Mouse (Mus musculus) neural tube, embryonic 14.5 days (tissue): ENCODE data around the gene Tmem109. TPM values are rescaled to one million over a fixed set of nuclear protein-coding genes. Genes with fewer than 3 reads are reported as not detected.

ENCODE experiments used
- ATAC-seq: fragments of 200-750 bp; cut with Nextera tagmentation; 2 replicates; pipeline ENCODE4 v1.8.0; 2017; ENCODE audit warnings: low read depth, mild to moderate bottlenecking, moderate TSS enrichment, moderate library complexity
- H3K27ac ChIP-seq: fragments of 300-500 bp; sonication (generic); 2 replicates; pipeline ENCODE4 v1.5.1; 2014; ENCODE audit warnings: low read depth, mild to moderate bottlenecking, control low read depth, low read length, moderate library complexity, mixed read lengths
- H3K27me3 ChIP-seq: fragments of 300-500 bp; sonication (generic); 2 replicates; pipeline ENCODE4 v1.6.1; 2014; ENCODE audit warnings: low read length; ENCODE audit not compliant: control insufficient read depth, insufficient read depth
- H3K36me3 ChIP-seq: fragments of 300-500 bp; sonication (generic); 2 replicates; pipeline ENCODE4 v1.6.1; 2014; ENCODE audit warnings: low read length, mixed read lengths; ENCODE audit not compliant: control insufficient read depth, insufficient read depth
- H3K4me1 ChIP-seq: fragments of 300-500 bp; sonication (generic); 2 replicates; pipeline ENCODE4 v1.6.1; 2014; ENCODE audit warnings: low read length; ENCODE audit not compliant: control insufficient read depth, insufficient read depth
- H3K4me2 ChIP-seq: fragments of 300-500 bp; sonication (generic); 2 replicates; pipeline ENCODE4 v1.6.1; 2014; ENCODE audit warnings: mild to moderate bottlenecking, low read depth, low read length, control low read depth
- H3K4me3 ChIP-seq: fragments of 300-500 bp; sonication (generic); 2 replicates; pipeline ENCODE4 v1.5.1; 2014; ENCODE audit warnings: low read depth, low read length, control low read depth, mixed read lengths
- H3K9ac ChIP-seq: fragments of 300-500 bp; sonication (generic); replicated peaks from 2 replicates; pipeline ENCODE4 v1.6.1; 2014; ENCODE audit warnings: low read depth, mild to moderate bottlenecking, control low read depth, low read length, mixed read lengths
- H3K9me3 ChIP-seq: fragments of 300-500 bp; sonication (generic); 2 replicates; pipeline ENCODE4 v1.6.1; 2016; ENCODE audit warnings: low read length; ENCODE audit not compliant: control insufficient read depth
- WGBS: fragments of 180-500 bp; shearing (Covaris S2); extraction: QIAGEN DNeasy Blood & Tissue Kit; methylation state at CpG from one replicate; pipeline ENCODE4 v1.1.7; 2014; 5-methylcytosine and 5-hydroxymethylcytosine counted together
- polyA plus RNA-seq: library from polyadenylated mRNA; unstranded; fragments of >200 nt; fragmentation: Nextera tagmentation; extraction: Ambion mirVana; gene quantifications from 2 replicates; pipeline ENCODE4 v1.2.1, GENCODE M21; 2014

The Tmem109 gene
- polyA plus RNA-seq, 1 experiment from 2014 or later, result 36.3 TPM

- H3K4me2 ChIP-seq, result no peak overlapping the region
- no peak for ATAC-seq
- H3K9me3 ChIP-seq, result no peaks in the 10 kb centered on the region
- no peaks in the 10 kb centered on the region for H3K27me3 ChIP-seq
- peaks cover 11% of the 10 kb centered on the region for H3K4me1 ChIP-seq
- peaks cover 36% of the 10 kb centered on the region for H3K36me3 ChIP-seq
- H3K4me3 ChIP-seq, result no peak overlapping the region
- no peak overlapping the region for H3K27ac ChIP-seq
- H3K9ac ChIP-seq, result no peak overlapping the region
- 92% methylated on average over 8 of the region's 8 CpGs for WGBS
These were observed 15.7 kb upstream of the Tmem109 start for GRCm38 (mm10) chr19:10897491-10897890.

GRCm38 (mm10) chr19:10896849-10897248, 15.0 kb upstream of the Tmem109 start:
- 88% methylated on average over 7 of the region's 7 CpGs for WGBS
- H3K4me2 ChIP-seq, result peak overlapping the region; percentile 70; the same call in 1 of the 2 replicates
- H3K4me1 ChIP-seq, result peaks cover 11% of the 10 kb centered on the region
- H3K36me3 ChIP-seq, result peaks cover 30% of the 10 kb centered on the region
- no peaks in the 10 kb centered on the region for H3K27me3 ChIP-seq
- H3K9ac ChIP-seq, result peak overlapping the region; percentile 83; the same call in 1 of the 2 replicates
- H3K9me3 ChIP-seq, result no peaks in the 10 kb centered on the region
- no peak for ATAC-seq
- no peak overlapping the region for H3K27ac ChIP-seq
- H3K4me3 ChIP-seq, result peak overlapping the region; percentile 93; the same call in 1 of the 2 replicates

GRCm38 (mm10) chr19:10895708-10896107, 13.9 kb upstream of the Tmem109 start:
- WGBS, result 2% methylated on average over 16 of the region's 16 CpGs
- Histone ChIP-seq H3K27ac (peak overlapping the region; percentile 85), H3K4me2 (peak overlapping the region; percentile 70), H3K9ac (peak overlapping the region; percentile 83), H3K36me3 (peaks cover 20% of the 10 kb centered on the region), H3K9me3 (no peaks in the 10 kb centered on the region), H3K4me1 (peaks cover 11% of the 10 kb centered on the region), H3K27me3 (no peaks in the 10 kb centered on the region), H3K4me3 (peak overlapping the region; percentile 93)
- no peak for ATAC-seq

GRCm38 (mm10) chr19:10895016-10895528, 13.3 kb upstream of the Tmem109 start, which contains the start of gene Prpf19:
Prpf19 (plus strand) TSS chr19:10895231.
- Histone ChIP-seq H3K27me3 (no peaks in the 10 kb centered on the region), H3K4me1 (peaks cover 11% of the 10 kb centered on the region), H3K9ac (peak within 1 kb of the TSS; percentile 83), H3K4me2 (peak within 1 kb of the TSS; percentile 70), H3K9me3 (no peaks in the 10 kb centered on the region), H3K4me3 (peak within 1 kb of the TSS; percentile 93), H3K36me3 (peaks cover 13% of the 10 kb centered on the region; the same call in 1 of the 2 replicates), H3K27ac (peak within 1 kb of the TSS; percentile 85)
- peak; percentile 96 for ATAC-seq
- WGBS, result under 1% methylated on average over 43 of the region's 43 CpGs

GRCm38 (mm10) chr19:10892201-10892600, 10.4 kb upstream of the Tmem109 start:
- no peak overlapping the region for H3K9ac ChIP-seq
- no peaks in the 10 kb centered on the region for H3K27me3 ChIP-seq
- no peaks in the 10 kb centered on the region for H3K9me3 ChIP-seq
- no peak overlapping the region for H3K4me2 ChIP-seq
- H3K4me1 ChIP-seq, result peaks cover 11% of the 10 kb centered on the region
- no peak overlapping the region for H3K4me3 ChIP-seq
- WGBS, result 96% methylated on average over 3 of the region's 3 CpGs
- no peak for ATAC-seq
- no peaks in the 10 kb centered on the region for H3K36me3 ChIP-seq
- H3K27ac ChIP-seq, result no peak overlapping the region

GRCm38 (mm10) chr19:10880975-10881425, 801 bp downstream of the Tmem109 start:
- no peaks in the 10 kb centered on the region for H3K36me3 ChIP-seq
- no peaks in the 10 kb centered on the region for H3K9me3 ChIP-seq
- peaks cover 9% of the 10 kb centered on the region; the same call in 1 of the 2 replicates for H3K4me1 ChIP-seq
- H3K9ac ChIP-seq, result peak overlapping the region; percentile 65
- WGBS, result 1% methylated on average over 14 of the region's 14 CpGs
- peak overlapping the region; percentile 89 for H3K4me2 ChIP-seq
- H3K27ac ChIP-seq, result peak overlapping the region; percentile 98
- peak; percentile 77 for ATAC-seq
- H3K4me3 ChIP-seq, result peak overlapping the region; percentile 45
- no peaks in the 10 kb centered on the region for H3K27me3 ChIP-seq

GRCm38 (mm10) chr19:10880085-10880974, 1.5 kb downstream of the Tmem109 start:
- H3K9ac ChIP-seq, result peak overlapping the region; percentile 65; the same call in 1 of the 2 replicates
- H3K27ac ChIP-seq, result no peak overlapping the region
- 35% methylated on average over 7 of the region's 7 CpGs for WGBS

GRCm38 (mm10) chr19:10878201-10878837, 3.5 kb downstream of the Tmem109 start:
- WGBS, result 94% methylated on average over 7 of the region's 7 CpGs
- Histone ChIP-seq H3K4me3 (no peak overlapping the region), H3K36me3 (peaks cover 8% of the 10 kb centered on the region; the same call in 1 of the 2 replicates), H3K9me3 (no peaks in the 10 kb centered on the region), H3K4me2 (no peak overlapping the region), H3K27ac (no peak overlapping the region), H3K27me3 (no peaks in the 10 kb centered on the region), H3K4me1 (peaks cover 9% of the 10 kb centered on the region; the same call in 1 of the 2 replicates), H3K9ac (no peak overlapping the region)
- no peak for ATAC-seq

More at GRCm38 (mm10) chr19:10880085-10880974, 1.5 kb downstream of the Tmem109 start:
- H3K4me3 ChIP-seq, result peak overlapping the region; percentile 45
- ATAC-seq, result no peak
- H3K36me3 ChIP-seq, result no peaks in the 10 kb centered on the region
- peak overlapping the region; percentile 89 for H3K4me2 ChIP-seq
- H3K9me3 ChIP-seq, result no peaks in the 10 kb centered on the region
- H3K4me1 ChIP-seq, result peaks cover 9% of the 10 kb centered on the region; the same call in 1 of the 2 replicates
- no peaks in the 10 kb centered on the region for H3K27me3 ChIP-seq
